ENCODE assay signal across 18 mouse cellular contexts in genomic region chr4:135141720-135142119, GRCm38 (mm10). TPM values are rescaled to one million over a fixed set of nuclear protein-coding genes. Genes with fewer than 3 reads are reported as not detected.
"Had no signal": no experiment of that assay in that cellular context is flagged by ENCODE, and none has a peak within 500 bp of the region (broad histone marks: within the 10 kb centered on the region; RNA-seq: fewer than 3 reads in every experiment).

No protein-coding gene starts in this region.

- ATAC-seq: midbrain, embryonic 16.5 days had no signal

- H3K4me3 ChIP-seq: liver, embryonic 15.5 days; stomach, embryonic 15.5 days had no signal

- H3K27ac ChIP-seq: liver, embryonic 15.5 days; macrophage; stomach, embryonic 15.5 days had no signal

- DNase-seq: kidney, adult 8-10 months; kidney, postnatal 25 days; left cerebral cortex, postnatal 4 days; lung, adult 2 months; lung, postnatal 10 days; right cerebral cortex, postnatal 14 days; thymus, adult 2 months; thymus, postnatal 25 days had no signal

- H3K4me2 ChIP-seq: liver, embryonic 11.5 days; liver, embryonic 15.5 days; midbrain, embryonic 11.5 days; stomach, embryonic 15.5 days had no signal

- H3K4me1 ChIP-seq: liver, embryonic 15.5 days had no signal

- H3K9ac ChIP-seq: liver, embryonic 15.5 days; stomach, embryonic 15.5 days had no signal

- H3K36me3 ChIP-seq: liver, embryonic 15.5 days; stomach, embryonic 15.5 days had no signal

- H3K9me3 ChIP-seq: liver, embryonic 15.5 days; stomach, embryonic 15.5 days had no signal

RNA-seq across cellular contexts. Expression of gene Runx3, which starts 21.3 kb away (rescaled TPM):
- total RNA-seq: layer of hippocampus, postnatal 25 days; left cerebral cortex, postnatal 10 days had no signal
- polyA plus RNA-seq: kidney, embryonic 16.5 days; midbrain, embryonic 11.5 days; midbrain, embryonic 16.5 days; neural tube, embryonic 14.5 days had no signal
